In genomic region chr1:180810976-180811375, GRCm38 (mm10) we compare ENCODE assay signal across 8 mouse cellular contexts. TPM values are rescaled to one million over a fixed set of nuclear protein-coding genes. Genes with fewer than 3 reads are reported as not detected.
A peak's percentile ranks its signal among the peaks of the same experiment; 100 is the strongest.
DNase-seq lines count a peak whose midpoint lies in the region; ATAC-seq lines count a peak whose summit lies in the region.

No protein-coding gene starts in this region.

- peak overlapping the region; percentile 97 for H3K4me3 ChIP-seq in kidney, embryonic 15.5 days (replicated peaks)
- H3K4me3 ChIP-seq in heart, embryonic 15.5 days = peak overlapping the region; percentile 32

- peaks cover 36% of the 10 kb centered on the region for H3K4me1 ChIP-seq in kidney, embryonic 15.5 days
- peaks cover 35% of the 10 kb centered on the region for H3K4me1 ChIP-seq in heart, embryonic 15.5 days (replicated peaks)

- H3K4me2 ChIP-seq in kidney, embryonic 15.5 days = peak overlapping the region; percentile 57
- peak overlapping the region; percentile 57 for H3K4me2 ChIP-seq in heart, embryonic 15.5 days

- ATAC-seq in kidney, embryonic 15.5 days (replicated peaks; ENCODE audit: low FRiP score) = no peak
- ATAC-seq in heart, embryonic 15.5 days (replicated peaks; ENCODE audit: insufficient number of reproducible peaks, insufficient read depth, low FRiP score, low read depth) = no peak
- 0 out of 2 replicates have a peak, but pooled peaks have one; percentile 9 for ATAC-seq in megakaryocyte progenitor cell, adult 5-6 weeks (replicated peaks; ENCODE audit: poor library complexity)

- H3K27me3 ChIP-seq in kidney, embryonic 15.5 days = no peaks in the 10 kb centered on the region
- no peaks in the 10 kb centered on the region for H3K27me3 ChIP-seq in heart, embryonic 15.5 days

- peaks cover 45% of the 10 kb centered on the region for H3K36me3 ChIP-seq in kidney, embryonic 15.5 days
- H3K36me3 ChIP-seq in heart, embryonic 15.5 days = peaks cover 45% of the 10 kb centered on the region

- peak overlapping the region; percentile 33 for H3K9ac ChIP-seq in kidney, embryonic 15.5 days
- H3K9ac ChIP-seq in heart, embryonic 15.5 days = no peak overlapping the region

- no peak overlapping the region for H3K27ac ChIP-seq in kidney, embryonic 15.5 days
- no peak overlapping the region for H3K27ac ChIP-seq in heart, embryonic 15.5 days

- WGBS in kidney, embryonic 15.5 days = 64% methylated on average over 7 of the region's 7 CpGs
- 67% methylated on average over 7 of the region's 7 CpGs for WGBS in heart, embryonic 15.5 days

- DNase-seq in kidney, postnatal 4 days = no peak
- DNase-seq in R1 (ENCODE audit: low read depth, low spot score) = peak; percentile 28
- DNase-seq in right cerebral cortex, postnatal 4 days = no peak
- no peak for DNase-seq in urinary bladder, postnatal 10 days (ENCODE audit: low spot score)
- no peak for DNase-seq in ovary, postnatal 36 days (ENCODE audit: low spot score)

- H3K9me3 ChIP-seq in kidney, embryonic 15.5 days (replicated peaks) = no peaks in the 10 kb centered on the region
- H3K9me3 ChIP-seq in heart, embryonic 15.5 days (replicated peaks) = no peaks in the 10 kb centered on the region

RNA-seq across cellular contexts. Expression of gene H3f3a, which starts 2.8 kb away (rescaled TPM):
- 2,677 and 2,753 TPM in 2 replicates for polyA plus RNA-seq in kidney, embryonic 15.5 days (2015; fragmentation: Nextera tagmentation; extraction: Ambion mirVana)
- 1,560 and 1,618 TPM in 2 replicates for polyA plus RNA-seq in heart, embryonic 15.5 days (2015; fragmentation: Nextera tagmentation; extraction: Ambion mirVana)
- total RNA-seq in megakaryocyte progenitor cell, adult 5-6 weeks (2015) = 1,870 and 2,095 TPM in 2 replicates
- 1,724 and 1,809 TPM in 2 replicates for total RNA-seq in megakaryocyte progenitor cell, adult 5-6 weeks (2017)

RNA-seq across cellular contexts. Expression of gene Sde2, which starts 40.0 kb away (rescaled TPM):
- polyA plus RNA-seq in kidney, embryonic 15.5 days (2015; fragmentation: Nextera tagmentation; extraction: Ambion mirVana) = 37.0 and 38.7 TPM in 2 replicates
- 20.8 and 22.8 TPM in 2 replicates for polyA plus RNA-seq in heart, embryonic 15.5 days (2015; fragmentation: Nextera tagmentation; extraction: Ambion mirVana)
- 17.6 and 21.3 TPM in 2 replicates for total RNA-seq in megakaryocyte progenitor cell, adult 5-6 weeks (2015)
- total RNA-seq in megakaryocyte progenitor cell, adult 5-6 weeks (2017) = 29.9 and 33.6 TPM in 2 replicates
